ENCODE assay signal across 8 mouse cellular contexts in genomic region chr4:135855080-135855479, GRCm38 (mm10). TPM values are rescaled to one million over a fixed set of nuclear protein-coding genes. Genes with fewer than 3 reads are reported as not detected.
DNase-seq lines count a peak whose midpoint lies in the region; ATAC-seq and TF ChIP-seq lines count a peak whose summit lies in the region.

No protein-coding gene starts in this region.

- H3K27me3 ChIP-seq in kidney, postnatal 0 days (ENCODE audit: insufficient read depth, low read length), result no peaks in the 10 kb centered on the region
- no peaks in the 10 kb centered on the region for H3K27me3 ChIP-seq in heart, embryonic 16.5 days (ENCODE audit: control insufficient read depth, insufficient read depth, low read length)
- no peaks in the 10 kb centered on the region for H3K27me3 ChIP-seq in liver, postnatal 0 days (ENCODE audit: insufficient read depth, low read length)

- peaks cover 20% of the 10 kb centered on the region for H3K4me1 ChIP-seq in kidney, postnatal 0 days (replicated peaks; ENCODE audit: insufficient read depth, low read length)
- H3K4me1 ChIP-seq in bone marrow macrophage, adult 2 months (ENCODE audit: control insufficient read depth, insufficient read depth, low read length), result peaks cover 19% of the 10 kb centered on the region
- H3K4me1 ChIP-seq in heart, embryonic 16.5 days (ENCODE audit: control insufficient read depth, insufficient read depth, low read length), result peaks cover 35% of the 10 kb centered on the region
- H3K4me1 ChIP-seq in liver, postnatal 0 days (ENCODE audit: insufficient read depth), result peaks cover 57% of the 10 kb centered on the region

- H3K4me2 ChIP-seq in kidney, postnatal 0 days (ENCODE audit: low read length), result peak overlapping the region; percentile 86
- peak overlapping the region; percentile 65 for H3K4me2 ChIP-seq in heart, embryonic 16.5 days (ENCODE audit: low read depth, low read length)
- H3K4me2 ChIP-seq in liver, postnatal 0 days (ENCODE audit: low read depth, low read length), result peak overlapping the region; percentile 95

- 8% methylated on average over 6 of the region's 6 CpGs for WGBS in kidney, postnatal 0 days
- WGBS in heart, embryonic 16.5 days, result 5% methylated on average over 6 of the region's 6 CpGs
- WGBS in liver, postnatal 0 days (ENCODE audit: insufficient replicate concordance), result 6% methylated on average over 6 of the region's 6 CpGs

- 0 out of 2 replicates have a peak, but pooled peaks have one; percentile 6 for ATAC-seq in kidney, postnatal 0 days (replicated peaks; ENCODE audit: low FRiP score, low read depth)
- ATAC-seq in heart, embryonic 16.5 days (replicated peaks; ENCODE audit: extremely low read depth, insufficient read depth, low FRiP score), result no peak
- no peak for ATAC-seq in liver, postnatal 0 days
- no peak for ATAC-seq in erythroid progenitor cell, adult 5-6 weeks (replicated peaks; ENCODE audit: low FRiP score, poor library complexity, severe bottlenecking)
- ATAC-seq in monocyte, adult 5-6 weeks (replicated peaks; ENCODE audit: insufficient number of reproducible peaks, low FRiP score, low TSS enrichment, poor library complexity, severe bottlenecking), result no peak

- no peaks in the 10 kb centered on the region for H3K9me3 ChIP-seq in kidney, postnatal 0 days (replicated peaks; ENCODE audit: low read length)
- no peaks in the 10 kb centered on the region for H3K9me3 ChIP-seq in heart, embryonic 16.5 days (replicated peaks; ENCODE audit: control insufficient read depth, low read length)
- no peaks in the 10 kb centered on the region for H3K9me3 ChIP-seq in liver, postnatal 0 days (ENCODE audit: low read length)

- no peak for TF ChIP-seq EP300 in liver, postnatal 0 days (IDR thresholded peaks at IDR 0.05; ENCODE audit: low read depth)

- DNase-seq in kidney, postnatal 0 days (ENCODE audit: low spot score), result peak; percentile 82
- DNase-seq in kidney, adult 18-20 months, result no peak
- DNase-seq in liver, postnatal 0 days, result no peak
- DNase-seq in right cerebral cortex, postnatal 25 days, result no peak

- peak overlapping the region; percentile 99 for H3K27ac ChIP-seq in kidney, postnatal 0 days
- peak overlapping the region; percentile 92 for H3K27ac ChIP-seq in bone marrow macrophage, adult 2 months (ENCODE audit: insufficient read depth, low read depth, low read length)
- H3K27ac ChIP-seq in heart, embryonic 16.5 days (ENCODE audit: low read length), result peak overlapping the region; percentile 96
- H3K27ac ChIP-seq in liver, postnatal 0 days (ENCODE audit: low read depth), result peak overlapping the region; percentile 98

- no peak; the same call in 1 of the 2 replicates for TF ChIP-seq CTCF in kidney, postnatal 0 days (IDR thresholded peaks at IDR 0.05; ENCODE audit: low read depth)
- TF ChIP-seq CTCF in bone marrow macrophage, adult 2 months (IDR thresholded peaks at IDR 0.05; ENCODE audit: low read depth, low read length), result no peak
- peak; percentile 24; the same call in 1 of the 2 replicates for TF ChIP-seq CTCF in liver, postnatal 0 days (IDR thresholded peaks at IDR 0.05; ENCODE audit: low read depth)

- TF ChIP-seq POLR2A in bone marrow macrophage, adult 2 months (IDR thresholded peaks at IDR 0.05; ENCODE audit: borderline replicate concordance, low read depth, low read length), result no peak

- H3K9ac ChIP-seq in kidney, postnatal 0 days (ENCODE audit: low read depth, low read length), result peak overlapping the region; percentile 96
- peak overlapping the region; percentile 85 for H3K9ac ChIP-seq in heart, embryonic 16.5 days (ENCODE audit: low read length)
- peak overlapping the region; percentile 86 for H3K9ac ChIP-seq in liver, postnatal 0 days (replicated peaks)

- H3K36me3 ChIP-seq in kidney, postnatal 0 days (ENCODE audit: insufficient read depth, low read length), result no peaks in the 10 kb centered on the region
- 0 out of 2 replicates have a peak, but pooled peaks cover 3% of the 10 kb centered on the region for H3K36me3 ChIP-seq in heart, embryonic 16.5 days (ENCODE audit: control insufficient read depth, insufficient read depth)
- peaks cover 10% of the 10 kb centered on the region for H3K36me3 ChIP-seq in liver, postnatal 0 days (replicated peaks; ENCODE audit: insufficient read depth, low read length)

- peak overlapping the region; percentile 96 for H3K4me3 ChIP-seq in kidney, postnatal 0 days (replicated peaks; ENCODE audit: low read depth, low read length)
- peak overlapping the region; percentile 72 for H3K4me3 ChIP-seq in bone marrow macrophage, adult 2 months (ENCODE audit: insufficient read depth, low read length)
- H3K4me3 ChIP-seq in heart, embryonic 16.5 days (ENCODE audit: low read length), result peak overlapping the region; percentile 93
- peak overlapping the region; percentile 88 for H3K4me3 ChIP-seq in liver, postnatal 0 days (ENCODE audit: low read depth, low read length)

RNA-seq across cellular contexts. Expression of gene Srsf10, which starts 0.5 kb away (rescaled TPM):
- polyA plus RNA-seq in kidney, postnatal 0 days (2015; fragmentation: Nextera tagmentation; extraction: Ambion mirVana), result 192 and 194 TPM in 2 replicates
- 82.1 and 98.0 TPM in 2 replicates for polyA plus RNA-seq in bone marrow macrophage, adult 2 months (2012; ENCODE audit: insufficient read depth, insufficient read length, missing spikeins)
- 128 and 147 TPM in 2 replicates for polyA plus RNA-seq in heart, embryonic 16.5 days (2015; fragmentation: Nextera tagmentation; extraction: Ambion mirVana)
- polyA plus RNA-seq in liver, postnatal 0 days (2015; fragmentation: Nextera tagmentation; extraction: Ambion mirVana), result 62.1 and 67.6 TPM in 2 replicates
- 410 and 552 TPM in 2 replicates for total RNA-seq in erythroid progenitor cell, adult 5-6 weeks (2015; ENCODE audit: low replicate concordance)
- 431 and 814 TPM in 2 replicates for total RNA-seq in erythroid progenitor cell, adult 5-6 weeks (2017; ENCODE audit: low replicate concordance)
- 233 to 426 TPM (median 303 TPM) in 3 replicates for total RNA-seq in monocyte, adult 5-6 weeks (2017)

RNA-seq across cellular contexts. Expression of gene Pnrc2, which starts 18.6 kb away (rescaled TPM):
- polyA plus RNA-seq in kidney, postnatal 0 days (2015; fragmentation: Nextera tagmentation; extraction: Ambion mirVana), result 190 and 194 TPM in 2 replicates
- polyA plus RNA-seq in bone marrow macrophage, adult 2 months (2012; ENCODE audit: insufficient read depth, insufficient read length, missing spikeins), result 126 and 135 TPM in 2 replicates
- polyA plus RNA-seq in heart, embryonic 16.5 days (2015; fragmentation: Nextera tagmentation; extraction: Ambion mirVana), result 133 and 149 TPM in 2 replicates
- polyA plus RNA-seq in liver, postnatal 0 days (2015; fragmentation: Nextera tagmentation; extraction: Ambion mirVana), result 53.2 and 55.2 TPM in 2 replicates
- 245 and 298 TPM in 2 replicates for total RNA-seq in erythroid progenitor cell, adult 5-6 weeks (2015; ENCODE audit: low replicate concordance)
- total RNA-seq in erythroid progenitor cell, adult 5-6 weeks (2017; ENCODE audit: low replicate concordance), result 215 and 282 TPM in 2 replicates
- 342 to 380 TPM (median 364 TPM) in 3 replicates for total RNA-seq in monocyte, adult 5-6 weeks (2017)

RNA-seq across cellular contexts. Expression of gene Cnr2, which starts 40.1 kb away (rescaled TPM):
- 0.68 and 0.70 TPM in 2 replicates for polyA plus RNA-seq in kidney, postnatal 0 days (2015; fragmentation: Nextera tagmentation; extraction: Ambion mirVana)
- polyA plus RNA-seq in bone marrow macrophage, adult 2 months (2012; ENCODE audit: insufficient read depth, insufficient read length, missing spikeins), result 17.3 and 18.8 TPM in 2 replicates
- 0.71 and 0.80 TPM in 2 replicates for polyA plus RNA-seq in heart, embryonic 16.5 days (2015; fragmentation: Nextera tagmentation; extraction: Ambion mirVana)
- polyA plus RNA-seq in liver, postnatal 0 days (2015; fragmentation: Nextera tagmentation; extraction: Ambion mirVana), result 2.5 and 2.6 TPM in 2 replicates
- 4.3 and 5.0 TPM in 2 replicates for total RNA-seq in erythroid progenitor cell, adult 5-6 weeks (2015; ENCODE audit: low replicate concordance)
- total RNA-seq in erythroid progenitor cell, adult 5-6 weeks (2017; ENCODE audit: low replicate concordance), result 1.7 and 3.4 TPM in 2 replicates
- 12.0 to 23.7 TPM (median 19.9 TPM) in 3 replicates for total RNA-seq in monocyte, adult 5-6 weeks (2017)
